Mouse (Mus musculus) megakaryocyte, embryonic 14.5 days (primary cell): ENCODE data around the gene Crispld2.

Source experiments
- FLI1 ChIP-seq: IDR thresholded peaks from 2 replicates; pipeline ENCODE4 v1.6.1; 2012; ENCODE audit warnings: low read length, inconsistent platforms, mixed read lengths
- GATA1 ChIP-seq: IDR thresholded peaks from 3 replicates; pipeline ENCODE4 v1.6.1; 2012; ENCODE audit warnings: mixed read lengths, low read length, inconsistent platforms, borderline replicate concordance

- TF ChIP-seq GATA1 (no peak), FLI1 (no peak)
Measured at GRCm38 (mm10) chr8:120046258-120047020, 54.2 kb downstream of the Crispld2 start.
